14 mouse cellular contexts compared by ENCODE assay signal in the genomic region with DNA sequence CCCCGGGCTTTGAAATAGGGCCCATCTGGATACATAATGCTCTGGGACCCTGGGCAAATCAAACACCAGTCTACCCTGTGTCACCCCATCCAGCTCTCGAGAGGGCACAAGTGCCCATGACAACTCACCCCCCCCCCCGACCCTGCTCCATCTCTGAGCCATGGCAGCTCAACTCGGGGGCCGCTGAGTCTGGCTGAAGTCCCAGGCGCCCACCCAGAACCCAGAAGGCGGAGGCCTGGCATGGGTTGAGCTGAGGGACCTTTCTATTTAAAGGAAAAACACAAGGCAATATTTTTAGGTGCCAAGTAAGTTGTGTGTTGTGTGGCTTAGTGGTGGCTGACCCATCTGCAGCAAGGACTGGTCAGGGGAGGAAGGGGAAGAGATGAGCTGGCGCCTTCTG.
"Had no signal": no experiment of that assay in that cellular context is flagged by ENCODE, and none has a peak within 500 bp of the region (broad histone marks: within the 10 kb centered on the region; RNA-seq: fewer than 3 reads in every experiment).

No protein-coding gene starts in this region.

- H3K4me2 ChIP-seq: liver, embryonic 13.5 days; midbrain, embryonic 13.5 days; stomach, embryonic 15.5 days had no signal

- H3K36me3 ChIP-seq: liver, embryonic 13.5 days; midbrain, embryonic 13.5 days; stomach, embryonic 15.5 days had no signal

- ATAC-seq: liver, postnatal 0 days; midbrain, embryonic 13.5 days had no signal

- H3K4me3 ChIP-seq: layer of hippocampus, adult 2 months; left cerebral cortex, adult 2 months; liver, embryonic 13.5 days; midbrain, embryonic 13.5 days; stomach, embryonic 15.5 days had no signal

- H3K9me3 ChIP-seq: liver, embryonic 13.5 days; midbrain, embryonic 13.5 days; stomach, embryonic 15.5 days had no signal

- H3K9ac ChIP-seq: liver, embryonic 13.5 days; midbrain, embryonic 13.5 days; stomach, embryonic 15.5 days had no signal

- H3K27me3 ChIP-seq: stomach, embryonic 15.5 days had no signal

- H3K4me1 ChIP-seq: liver, embryonic 13.5 days; midbrain, embryonic 13.5 days had no signal

- DNase-seq: kidney, adult 11 months; kidney, adult 9 months; kidney, postnatal 10 days; kidney, postnatal 4 days; liver; liver, embryonic 13.5 days; liver, postnatal 0 days; lung, postnatal 36 days; right cerebral cortex, postnatal 14 days; thymus, postnatal 36 days had no signal

- H3K27ac ChIP-seq: layer of hippocampus, adult 2 months; left cerebral cortex, adult 2 months; liver, embryonic 13.5 days; midbrain, embryonic 13.5 days; stomach, embryonic 15.5 days had no signal
